Mouse (Mus musculus): ENCODE measurements around the gene Ddx23. TPM values are rescaled to one million over a fixed set of nuclear protein-coding genes. Genes with fewer than 3 reads are reported as not detected.
A peak's percentile ranks its signal among the peaks of the same experiment; 100 is the strongest.

Ddx23 gene
- polyA plus RNA-seq, 1 experiment from 2014 or later, result 24.7 TPM

DNA sequence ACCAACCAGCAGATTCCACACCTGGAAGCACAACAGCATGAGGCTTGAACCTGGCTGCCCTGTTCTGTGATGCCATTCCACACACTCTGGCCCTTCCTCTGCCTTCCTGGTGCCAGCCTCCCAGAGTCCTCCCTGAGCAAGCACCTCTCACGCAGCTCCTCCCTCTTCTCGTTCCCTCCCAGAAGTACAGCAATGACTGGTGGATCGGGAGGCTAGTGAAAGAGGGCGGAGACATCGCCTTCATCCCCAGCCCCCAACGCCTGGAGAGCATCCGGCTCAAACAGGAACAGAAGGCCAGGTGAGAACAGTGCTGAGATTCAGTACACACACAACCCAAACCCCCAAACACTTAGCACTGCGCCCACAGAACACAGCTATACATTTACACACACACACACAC lies 22.5 kb downstream of the Ddx23 start:
- no peaks in the 10 kb centered on the region for H3K9me3 ChIP-seq
- H3K27ac ChIP-seq, result no peak overlapping the region
- H3K36me3 ChIP-seq, result peaks cover 48% of the 10 kb centered on the region
- H3K4me3 ChIP-seq, result no peak overlapping the region
- ATAC-seq (ENCODE audit: insufficient number of reproducible peaks, low FRiP score, low TSS enrichment, low read depth), result no peak
- peaks cover 19% of the 10 kb centered on the region for H3K4me1 ChIP-seq
- peaks cover 7% of the 10 kb centered on the region for H3K27me3 ChIP-seq
- WGBS, result 21% methylated on average over 8 of the region's 8 CpGs
- H3K4me2 ChIP-seq, result no peak overlapping the region
- no peak overlapping the region for H3K9ac ChIP-seq

GRCm38 (mm10) chr15:98637155-98637554 lies 25.5 kb downstream of the Ddx23 start:
- no peak overlapping the region for H3K4me3 ChIP-seq
- H3K27me3 ChIP-seq, result peaks cover 23% of the 10 kb centered on the region
- H3K9ac ChIP-seq, result no peak overlapping the region
- H3K4me2 ChIP-seq, result no peak overlapping the region
- H3K4me1 ChIP-seq, result peaks cover 45% of the 10 kb centered on the region
- H3K36me3 ChIP-seq, result peaks cover 21% of the 10 kb centered on the region
- no peak for ATAC-seq (ENCODE audit: insufficient number of reproducible peaks, low FRiP score, low TSS enrichment, low read depth)
- H3K27ac ChIP-seq, result no peak overlapping the region
- H3K9me3 ChIP-seq, result no peaks in the 10 kb centered on the region
- WGBS, result 52% methylated on average over 3 of the region's 3 CpGs

- Histone ChIP-seq H3K4me1 (peaks cover 49% of the 10 kb centered on the region), H3K9ac (no peak overlapping the region), H3K4me3 (0 out of 2 replicates have a peak overlapping the region, but pooled peaks have one; percentile 78), H3K9me3 (no peaks in the 10 kb centered on the region), H3K27me3 (peaks cover 23% of the 10 kb centered on the region), H3K36me3 (peaks cover 16% of the 10 kb centered on the region), H3K27ac (no peak overlapping the region), H3K4me2 (peak overlapping the region; percentile 90)
- WGBS, result 39% methylated on average over 5 of the region's 5 CpGs
- no peak for ATAC-seq (ENCODE audit: insufficient number of reproducible peaks, low FRiP score, low TSS enrichment, low read depth)
These were observed 26.2 kb downstream of the Ddx23 start for GRCm38 (mm10) chr15:98636517-98636916.

- Histone ChIP-seq H3K36me3 (peaks cover 6% of the 10 kb centered on the region), H3K27me3 (peaks cover 34% of the 10 kb centered on the region)
- no peak; the same call in 1 of the 2 replicates for ATAC-seq (ENCODE audit: insufficient number of reproducible peaks, low FRiP score, low TSS enrichment, low read depth)
These were observed 27.3 kb downstream of the Ddx23 start for GRCm38 (mm10) chr15:98635291-98635841.

DNA sequence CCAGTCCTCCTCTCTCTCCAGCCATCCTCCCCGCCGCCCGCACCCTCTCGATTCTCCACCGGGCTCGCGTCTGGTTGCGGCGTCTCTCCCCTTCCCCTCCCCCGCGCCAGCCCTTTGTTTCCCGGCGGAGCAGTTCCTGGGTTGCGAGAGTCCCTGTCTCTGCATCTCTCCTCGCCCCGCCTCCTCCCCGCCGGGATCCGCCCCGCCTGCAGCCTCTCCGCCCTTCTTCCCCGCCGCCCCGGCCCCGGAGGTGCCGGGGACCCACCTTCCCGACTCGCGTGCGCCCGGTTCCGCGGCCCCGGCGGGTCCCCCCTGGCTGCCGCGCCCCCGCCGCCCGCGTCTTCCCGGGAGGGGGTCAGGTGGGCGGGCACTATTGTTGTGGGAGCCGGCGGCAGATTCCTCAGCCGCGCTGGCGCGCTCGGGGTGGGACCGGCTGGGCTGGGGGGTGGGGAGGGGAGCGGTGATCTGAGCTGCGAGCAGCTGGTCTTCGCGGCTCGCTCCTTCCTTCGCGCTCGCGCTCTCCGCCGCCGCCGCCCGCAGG lies 28.1 kb downstream of the Ddx23 start:
- H3K9me3 ChIP-seq, result no peaks in the 10 kb centered on the region
- peaks cover 62% of the 10 kb centered on the region for H3K4me1 ChIP-seq
- ATAC-seq (ENCODE audit: insufficient number of reproducible peaks, low FRiP score, low TSS enrichment, low read depth), result peak; percentile 53
- no peaks in the 10 kb centered on the region; the same call in 1 of the 2 replicates for H3K36me3 ChIP-seq
- peak overlapping the region; percentile 90 for H3K4me2 ChIP-seq
- peak overlapping the region; percentile 78 for H3K4me3 ChIP-seq
- H3K27me3 ChIP-seq, result peaks cover 39% of the 10 kb centered on the region
- H3K27ac ChIP-seq, result peak overlapping the region; percentile 79
- 1% methylated on average over 47 of the region's 65 CpGs for WGBS
- H3K9ac ChIP-seq, result peak overlapping the region; percentile 60

More at GRCm38 (mm10) chr15:98635291-98635841, 27.3 kb downstream of the Ddx23 start:
- Histone ChIP-seq H3K4me1 (peaks cover 61% of the 10 kb centered on the region), H3K9me3 (no peaks in the 10 kb centered on the region), H3K4me2 (peak overlapping the region; percentile 90), H3K4me3 (peak overlapping the region; percentile 78), H3K9ac (peak overlapping the region; percentile 60), H3K27ac (no peak overlapping the region)
- WGBS, result 1% methylated on average over 21 of the region's 21 CpGs

DNA sequence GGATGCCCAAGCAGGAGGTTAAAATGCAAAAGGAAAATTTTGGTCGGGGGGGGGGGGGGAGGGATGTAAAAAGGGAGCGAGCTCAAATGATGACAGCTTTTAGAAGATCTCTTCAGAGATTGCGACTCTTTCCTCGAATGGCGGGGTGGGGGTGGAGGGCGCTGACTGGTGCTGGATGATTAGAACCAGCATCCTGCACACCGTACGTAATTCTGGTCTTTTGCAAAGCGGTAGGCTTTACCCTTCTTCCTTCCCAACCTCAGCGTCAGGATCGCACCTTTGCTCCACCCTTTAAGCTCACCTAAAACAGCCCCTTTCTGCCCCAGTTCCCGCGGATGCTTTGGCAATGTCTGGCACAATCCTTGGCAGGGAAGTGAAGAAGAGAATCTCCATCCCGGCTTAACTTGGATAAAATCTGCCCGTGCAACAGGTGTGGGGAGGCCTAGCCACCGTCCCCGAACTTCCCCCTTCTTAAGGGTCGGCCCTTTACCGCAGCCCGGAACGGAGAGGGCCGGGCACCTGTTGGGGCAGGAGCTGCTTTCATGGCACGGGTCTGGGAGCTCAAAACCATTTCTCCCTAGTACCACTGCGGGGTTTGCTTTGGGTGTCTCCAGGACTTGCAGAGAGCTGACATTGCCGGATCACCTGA lies 28.7 kb downstream of the Ddx23 start:
- under 1% methylated on average over 25 of the region's 25 CpGs for WGBS
- ATAC-seq (ENCODE audit: insufficient number of reproducible peaks, low FRiP score, low TSS enrichment, low read depth), result no peak
- peak overlapping the region; percentile 78 for H3K4me3 ChIP-seq

DNA sequence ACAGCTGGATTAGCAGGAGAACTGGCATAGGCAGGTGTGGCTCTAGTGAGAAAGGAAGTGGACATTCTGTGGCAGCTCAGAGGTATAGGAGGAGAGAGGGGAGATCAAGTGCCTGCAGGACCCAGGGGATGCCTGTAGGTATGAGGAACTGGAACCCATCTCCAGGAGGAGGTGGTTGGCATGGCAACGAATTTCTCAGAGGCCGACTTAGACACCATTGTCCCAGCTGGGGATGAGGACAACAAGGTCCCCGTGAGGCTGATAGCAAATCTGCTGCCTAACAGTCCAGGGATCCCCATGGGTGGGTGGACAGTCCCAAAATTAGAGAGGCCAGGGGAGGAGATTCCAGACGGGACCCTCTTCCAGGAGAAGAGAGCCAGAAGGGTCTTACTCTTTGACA lies 29.8 kb downstream of the Ddx23 start:
- peaks cover 77% of the 10 kb centered on the region for H3K4me1 ChIP-seq
- 4% methylated on average over 4 of the region's 4 CpGs for WGBS
- peaks cover 39% of the 10 kb centered on the region for H3K27me3 ChIP-seq
- no peaks in the 10 kb centered on the region for H3K9me3 ChIP-seq
- H3K27ac ChIP-seq, result no peak overlapping the region
- no peaks in the 10 kb centered on the region for H3K36me3 ChIP-seq
- H3K9ac ChIP-seq, result no peak overlapping the region
- peak overlapping the region; percentile 78 for H3K4me3 ChIP-seq
- ATAC-seq (ENCODE audit: insufficient number of reproducible peaks, low FRiP score, low TSS enrichment, low read depth), result no peak
- peak overlapping the region; percentile 90 for H3K4me2 ChIP-seq

More for the DNA sequence above, 28.7 kb downstream of the Ddx23 start:
- peak overlapping the region; percentile 90 for H3K4me2 ChIP-seq
- peaks cover 39% of the 10 kb centered on the region for H3K27me3 ChIP-seq
- H3K9ac ChIP-seq, result peak overlapping the region; percentile 60
- no peaks in the 10 kb centered on the region for H3K9me3 ChIP-seq
- peak overlapping the region; percentile 79 for H3K27ac ChIP-seq
- H3K4me1 ChIP-seq, result peaks cover 67% of the 10 kb centered on the region
- H3K36me3 ChIP-seq, result no peaks in the 10 kb centered on the region

DNA sequence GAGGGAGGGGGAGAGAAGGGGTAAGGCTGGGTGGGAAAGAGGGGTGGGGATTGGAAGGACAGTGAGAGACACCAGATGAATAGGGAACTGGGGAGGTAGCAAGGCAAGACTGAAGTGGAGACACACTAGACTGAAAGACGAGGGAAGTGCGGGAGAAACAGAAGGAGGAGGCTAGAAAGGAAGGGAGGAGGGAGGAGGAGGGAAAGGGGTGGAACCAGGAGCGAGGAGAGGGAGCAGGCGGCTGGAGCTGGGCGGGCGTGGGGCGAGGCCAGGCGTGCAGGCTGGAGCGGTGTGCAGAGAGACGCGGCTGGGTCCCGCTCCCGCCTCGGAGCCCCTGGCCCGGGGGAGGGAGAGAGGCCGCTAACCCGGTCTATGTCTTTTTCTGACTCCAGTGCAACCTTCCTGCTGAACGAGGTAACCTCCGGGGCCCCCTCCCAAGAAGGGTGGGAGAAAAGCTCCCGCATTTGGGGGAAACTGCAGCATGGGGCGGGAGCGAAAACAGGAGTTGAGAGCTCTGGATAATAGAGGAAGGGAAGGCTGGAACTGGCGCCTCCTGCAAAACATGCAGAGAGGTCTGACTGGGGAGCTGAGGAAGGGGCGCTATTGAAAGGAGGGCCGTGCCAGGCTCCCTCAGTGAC lies 30.5 kb downstream of the Ddx23 start:
- ATAC-seq (ENCODE audit: insufficient number of reproducible peaks, low FRiP score, low TSS enrichment, low read depth), result peak; percentile 77
- Histone ChIP-seq H3K27ac (peak overlapping the region; percentile 77), H3K27me3 (peaks cover 39% of the 10 kb centered on the region), H3K4me3 (peak overlapping the region; percentile 78), H3K9ac (peak overlapping the region; percentile 31; the same call in 1 of the 2 replicates), H3K9me3 (no peaks in the 10 kb centered on the region), H3K36me3 (no peaks in the 10 kb centered on the region), H3K4me2 (peak overlapping the region; percentile 90), H3K4me1 (peaks cover 76% of the 10 kb centered on the region)
- WGBS, result under 1% methylated on average over 24 of the region's 25 CpGs

DNA sequence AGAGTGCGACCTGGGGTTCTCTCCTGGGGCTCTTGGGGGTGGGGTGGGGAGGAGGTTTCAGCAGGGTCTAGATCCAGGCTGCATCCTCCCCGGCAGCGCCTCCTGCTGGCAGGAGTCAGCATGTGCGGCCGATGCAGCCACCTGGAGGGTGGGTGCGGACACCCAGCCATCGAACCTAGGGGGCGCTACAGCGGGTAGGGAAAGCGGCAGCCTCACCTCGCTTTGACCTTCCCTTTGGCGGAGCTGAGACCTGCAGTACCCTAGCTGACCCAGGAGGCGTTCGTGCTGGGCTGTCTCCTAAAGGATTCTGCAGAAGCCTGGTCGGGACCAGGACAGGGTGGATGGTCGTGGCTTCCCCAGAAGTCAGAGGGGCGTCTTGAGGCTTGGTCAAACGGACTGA lies 31.2 kb downstream of the Ddx23 start:
- WGBS, result under 1% methylated on average over 18 of the region's 18 CpGs
- Histone ChIP-seq H3K36me3 (no peaks in the 10 kb centered on the region), H3K4me2 (peak overlapping the region; percentile 90), H3K9ac (no peak overlapping the region), H3K9me3 (no peaks in the 10 kb centered on the region), H3K4me3 (peak overlapping the region; percentile 78), H3K27ac (peak overlapping the region; percentile 62; the same call in 1 of the 2 replicates), H3K27me3 (peaks cover 38% of the 10 kb centered on the region), H3K4me1 (peaks cover 72% of the 10 kb centered on the region)
- ATAC-seq (ENCODE audit: insufficient number of reproducible peaks, low FRiP score, low TSS enrichment, low read depth), result no peak

- WGBS, result 46% methylated on average over 4 of the region's 4 CpGs
- Histone ChIP-seq H3K27ac (peak within 1 kb of the TSS; percentile 62; the same call in 1 of the 2 replicates), H3K4me3 (peak within 1 kb of the TSS; percentile 78), H3K36me3 (no peaks in the 10 kb centered on the region), H3K4me2 (peak within 1 kb of the TSS; percentile 90), H3K27me3 (peaks cover 32% of the 10 kb centered on the region), H3K9ac (no peak within 1 kb of the TSS), H3K9me3 (no peaks in the 10 kb centered on the region), H3K4me1 (peaks cover 68% of the 10 kb centered on the region)
- no peak for ATAC-seq (ENCODE audit: insufficient number of reproducible peaks, low FRiP score, low TSS enrichment, low read depth)
These were observed 32.2 kb downstream of the Ddx23 start, which contains the start of gene Cacnb3 for GRCm38 (mm10) chr15:98630540-98630939. TSS of gene Cacnb3 (plus strand) at chr15:98630840.

GRCm38 (mm10) chr15:98629464-98629863 lies 33.2 kb downstream of the Ddx23 start:
- Histone ChIP-seq H3K27ac (no peak overlapping the region), H3K4me1 (peaks cover 60% of the 10 kb centered on the region), H3K4me3 (no peak overlapping the region), H3K4me2 (no peak overlapping the region), H3K36me3 (no peaks in the 10 kb centered on the region), H3K9ac (no peak overlapping the region), H3K27me3 (peaks cover 32% of the 10 kb centered on the region), H3K9me3 (no peaks in the 10 kb centered on the region)
- ATAC-seq (ENCODE audit: insufficient number of reproducible peaks, low FRiP score, low TSS enrichment, low read depth), result no peak
- WGBS, result 50% methylated on average over 6 of the region's 6 CpGs
